Mouse (Mus musculus) liver, embryonic 14.5 days (tissue): ENCODE measurements around the gene Pdik1l.

ENCODE experiments used
- CTCF ChIP-seq: IDR thresholded peaks from 2 replicates; pipeline ENCODE4 v1.5.1; 2016; ENCODE audit warnings: antibody characterized with exemption, low read depth, control low read depth
- EP300 ChIP-seq: IDR thresholded peaks from 2 replicates; pipeline ENCODE4 v1.6.1; 2016; ENCODE audit warnings: antibody characterized with exemption, low read depth

DNA sequence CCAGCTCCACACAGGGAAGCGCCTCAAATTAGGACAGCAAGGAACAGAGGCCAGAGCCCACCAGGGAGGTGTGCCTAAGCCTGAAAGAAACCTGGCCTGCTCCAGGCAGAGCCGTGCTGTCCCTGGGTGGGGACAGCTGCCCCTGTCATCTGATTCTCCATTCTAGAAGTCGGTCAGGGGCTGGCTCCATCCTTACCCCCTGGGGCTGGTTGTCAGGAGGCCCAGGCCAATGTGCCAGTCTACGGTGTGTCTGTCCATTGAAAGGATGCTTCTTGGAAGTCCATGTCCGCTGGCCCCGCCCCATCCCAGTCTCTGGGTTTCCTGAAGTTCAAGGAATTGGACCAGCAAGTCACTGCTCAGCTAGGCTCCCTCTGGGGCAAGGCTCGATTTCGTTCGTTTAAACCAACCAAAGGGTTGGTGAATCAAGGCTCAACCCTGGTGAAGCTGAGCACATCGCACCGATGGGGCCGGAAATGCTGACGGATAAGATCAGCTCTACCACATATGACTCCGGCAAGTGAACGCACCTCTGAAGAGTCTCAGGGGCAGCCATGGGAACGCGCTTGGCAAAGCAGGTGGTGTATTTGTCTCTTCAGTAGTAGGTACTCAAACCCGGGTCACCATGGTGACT is 5.5 kb upstream of the Pdik1l start:
- TF ChIP-seq CTCF, result no peak
- TF ChIP-seq EP300, result no peak
